Mouse (Mus musculus) CD8-positive naive resting alpha-beta T cell, adult 2 months (primary cell): ENCODE results near the gene Gpr45.
A peak's percentile ranks its signal among the peaks of the same experiment; 100 is the strongest.
"Not testable (repeated sequence)": the region's sequence is repeated elsewhere in the genome, so short reads cannot be mapped to it uniquely, and the experiment has no call there.

Experiments used
- DNase-seq, 2 experiments: peaks; one replicate each; pipeline ENCODE4 v3.0.0; 2022; ENCODE audit warnings: low read depth in 2 of 2, low spot score in 2 of 2

Gene Gpr45

GRCm38 (mm10) chr1:42952734-42953481 lies at the start of gene Gpr45:
Gene Gpr45 (plus strand): TSS chr1:42952872.
- peak in 1 of 2 experiments; percentile 6 for DNase-seq

- no peak for DNase-seq
These were observed 47.5 kb upstream of the Gpr45 start for GRCm38 (mm10) chr1:42905148-42905547.

GRCm38 (mm10) chr1:42906696-42907095 lies 46.0 kb upstream of the Gpr45 start:
- DNase-seq: no peak

GRCm38 (mm10) chr1:42907153-42907552 lies 45.5 kb upstream of the Gpr45 start:
- no peak for DNase-seq

- no peak for DNase-seq
These were observed 37.6 kb upstream of the Gpr45 start for GRCm38 (mm10) chr1:42915062-42915461.

GRCm38 (mm10) chr1:42916719-42917118 lies 36.0 kb upstream of the Gpr45 start:
- DNase-seq: no peak

- no peak for DNase-seq
These were observed 34.8 kb upstream of the Gpr45 start for GRCm38 (mm10) chr1:42917908-42918307.

- DNase-seq: no peak
These were observed 28.7 kb upstream of the Gpr45 start for GRCm38 (mm10) chr1:42923924-42924323.

GRCm38 (mm10) chr1:42933613-42934012 lies 19.1 kb upstream of the Gpr45 start:
- no peak for DNase-seq

GRCm38 (mm10) chr1:42948486-42948885 lies 4.2 kb upstream of the Gpr45 start:
- no peak for DNase-seq

GRCm38 (mm10) chr1:42953482-42953822 lies 780 bp downstream of the Gpr45 start:
- DNase-seq: no peak

GRCm38 (mm10) chr1:42956828-42957227 lies 4.2 kb downstream of the Gpr45 start:
- DNase-seq: no peak

GRCm38 (mm10) chr1:42983082-42983771 lies 30.6 kb downstream of the Gpr45 start:
- DNase-seq: no peak

GRCm38 (mm10) chr1:42984119-42984518 lies 31.4 kb downstream of the Gpr45 start:
- DNase-seq: no peak

- no peak for DNase-seq
These were observed 36.3 kb downstream of the Gpr45 start for GRCm38 (mm10) chr1:42988996-42989395.

- DNase-seq: no peak
These were observed 53.4 kb downstream of the Gpr45 start for GRCm38 (mm10) chr1:43006051-43006514.

- no peak for DNase-seq
These were observed 53.9 kb downstream of the Gpr45 start for GRCm38 (mm10) chr1:43006524-43006923.

GRCm38 (mm10) chr1:43010461-43010860 lies 57.8 kb downstream of the Gpr45 start:
- no peak for DNase-seq

- DNase-seq: not testable (repeated sequence)
These were observed 62.5 kb downstream of the Gpr45 start for GRCm38 (mm10) chr1:43015153-43015685.

- no peak for DNase-seq
These were observed 83.3 kb downstream of the Gpr45 start for GRCm38 (mm10) chr1:43036014-43036413.

- DNase-seq: no peak
These were observed 89.6 kb downstream of the Gpr45 start for GRCm38 (mm10) chr1:43042271-43042670.
